Mouse (Mus musculus): ENCODE measurements at regions not wholly inside any gene's neighbourhood (a gene's known extent, or its start where the extent isn't known, plus 50 kb on each side); places are given as distances from the start of the nearest gene placed in this dataset.
A peak's percentile ranks its signal among the peaks of the same experiment; 100 is the strongest.

DNA sequence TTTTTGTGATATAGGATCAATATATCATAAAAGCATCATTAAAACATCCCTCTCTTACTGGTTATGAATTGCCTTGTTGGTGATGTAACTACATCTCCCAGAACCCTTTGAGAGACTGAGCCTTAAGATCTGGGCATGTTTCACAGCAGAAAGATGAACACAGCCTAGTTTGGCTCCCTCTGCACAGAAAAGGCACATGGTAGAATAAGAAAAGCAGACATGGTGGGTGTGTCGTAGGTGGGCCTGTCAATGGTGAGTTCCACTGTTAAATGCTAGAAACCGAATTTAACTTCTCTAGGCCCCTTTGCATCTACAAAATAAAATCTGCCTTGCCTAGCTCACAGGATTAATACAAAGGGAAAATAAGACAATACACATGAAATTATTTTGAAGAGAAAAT lies 343.3 kb upstream of the Smarca2 start:
- DNase-seq: no peak

DNA sequence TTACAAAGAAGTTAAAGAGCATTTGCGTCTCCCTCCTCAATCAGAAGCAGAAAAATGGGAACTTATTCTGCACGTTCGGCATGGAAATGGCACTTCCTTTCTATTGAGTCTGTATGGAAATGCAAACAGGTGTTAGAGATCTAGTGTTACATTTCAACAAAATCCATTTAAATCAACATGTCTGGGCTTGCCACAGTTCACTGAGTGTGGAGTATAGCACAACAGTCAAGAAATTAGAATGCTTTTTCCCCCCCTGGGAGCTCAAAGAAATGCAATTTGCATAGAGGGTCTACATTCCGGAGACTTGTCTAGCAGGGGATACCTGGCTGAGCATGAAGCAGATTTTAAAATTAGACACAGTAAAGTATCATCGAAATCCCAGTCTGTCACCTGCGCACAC lies 308.5 kb upstream of the Smarca2 start:
- no peak for DNase-seq

DNA sequence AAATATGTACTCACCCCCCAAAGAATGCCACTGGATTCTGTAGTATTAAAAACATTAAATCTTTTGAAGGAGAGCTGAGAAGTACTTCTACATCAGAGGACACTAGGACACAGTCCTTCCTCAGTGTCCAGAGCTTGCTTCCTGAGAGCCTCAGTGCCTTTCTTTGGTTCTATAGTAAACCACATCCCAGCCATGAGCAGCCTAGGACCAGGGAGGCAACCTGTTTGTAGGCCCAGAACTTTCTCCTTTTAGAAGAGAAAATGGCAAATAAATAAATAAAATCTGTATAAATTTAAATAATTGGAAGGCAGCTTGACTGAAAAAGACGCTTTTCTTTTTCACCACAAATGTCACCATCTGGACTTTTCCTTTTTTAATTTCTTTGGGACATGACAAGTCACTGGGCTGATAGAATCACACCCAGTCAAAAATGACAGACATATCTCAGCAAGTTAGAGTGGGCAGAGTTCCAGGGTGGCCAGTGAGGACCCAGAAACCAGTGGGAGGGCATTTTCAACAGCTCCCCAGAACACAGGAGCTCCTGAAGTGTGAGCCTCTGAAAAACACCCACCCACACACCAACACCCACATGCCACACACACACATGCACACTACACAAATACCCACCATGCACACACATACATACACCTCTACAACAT lies 296.2 kb upstream of the Smarca2 start:
- no peak for DNase-seq

DNA sequence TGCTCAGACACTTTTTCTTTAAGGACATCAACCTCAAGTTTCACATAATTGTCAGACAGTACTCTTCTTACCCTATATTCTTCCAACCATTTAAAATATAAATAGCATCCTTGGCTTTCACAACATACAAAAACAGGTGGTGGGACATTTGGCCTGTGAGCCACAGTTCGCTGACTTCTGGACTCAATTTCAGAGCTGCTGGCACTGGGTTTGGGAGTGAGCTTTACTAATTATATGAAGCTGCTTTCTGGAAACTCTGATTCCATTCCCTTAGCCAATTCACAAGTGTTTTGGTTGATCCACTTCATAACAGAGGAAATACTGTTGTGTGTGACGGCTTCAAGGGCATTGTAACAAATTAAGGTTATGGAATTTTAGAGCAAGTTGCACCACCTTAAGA lies 285.9 kb upstream of the Smarca2 start:
- peak; percentile 9 to 22 for DNase-seq

DNA sequence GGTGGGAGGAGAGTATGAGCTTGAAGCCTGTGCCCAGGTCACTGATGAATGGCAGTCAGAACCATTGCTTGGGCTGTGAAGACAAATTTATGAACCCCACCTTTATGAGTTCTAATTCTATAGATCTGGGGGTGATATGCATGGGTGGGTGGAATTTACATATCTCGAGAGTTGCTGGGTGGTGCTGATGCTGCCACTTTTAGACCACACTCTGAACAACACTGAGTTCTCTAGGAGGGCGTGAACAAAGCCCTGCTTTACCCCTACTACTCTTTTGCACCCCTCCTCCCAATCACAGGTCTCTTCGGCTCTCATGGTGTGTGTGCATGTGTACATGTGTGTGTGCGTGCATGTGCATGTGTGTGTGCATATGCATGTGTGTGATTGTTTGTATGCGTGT lies 281.2 kb upstream of the Smarca2 start:
- DNase-seq: no peak

DNA sequence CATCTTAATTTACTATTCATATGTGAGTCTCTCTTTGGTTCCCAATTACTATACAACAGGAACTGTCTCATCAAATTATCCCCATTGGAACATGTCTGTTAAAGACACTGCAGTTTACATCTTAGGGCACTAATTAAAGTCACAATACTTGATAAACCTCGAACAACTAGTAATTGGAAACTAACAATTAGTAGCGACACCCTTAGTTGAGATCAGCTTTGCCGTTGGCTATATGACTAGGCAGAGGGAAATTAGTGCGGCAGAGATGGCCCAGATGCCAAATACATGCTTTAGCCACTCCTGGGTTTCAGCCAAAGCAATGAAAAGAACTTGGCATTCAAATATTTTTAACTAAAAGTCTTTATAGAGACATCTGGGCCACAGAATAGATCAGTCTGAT lies 265.7 kb upstream of the Smarca2 start:
- no peak for DNase-seq

DNA sequence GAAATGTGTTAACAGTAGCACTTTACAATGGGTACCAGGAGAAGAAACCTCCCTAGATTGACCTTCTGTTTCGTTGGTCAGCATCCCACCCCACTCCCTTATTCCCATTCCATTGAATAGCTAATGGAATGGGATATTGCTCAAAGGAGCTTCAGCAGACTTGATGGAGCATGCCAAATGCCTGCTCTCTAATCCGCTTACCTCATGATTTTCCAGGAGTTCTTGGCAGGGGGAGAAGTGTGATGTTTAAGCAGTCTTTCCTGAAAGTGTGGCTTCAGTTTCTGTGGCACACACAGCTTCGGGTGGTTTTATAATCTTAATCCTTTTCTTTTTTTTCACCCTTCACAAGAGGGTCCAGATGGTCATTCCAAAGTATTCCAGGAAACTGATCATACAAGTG lies 264.7 kb upstream of the Smarca2 start:
- DNase-seq: no peak

DNA sequence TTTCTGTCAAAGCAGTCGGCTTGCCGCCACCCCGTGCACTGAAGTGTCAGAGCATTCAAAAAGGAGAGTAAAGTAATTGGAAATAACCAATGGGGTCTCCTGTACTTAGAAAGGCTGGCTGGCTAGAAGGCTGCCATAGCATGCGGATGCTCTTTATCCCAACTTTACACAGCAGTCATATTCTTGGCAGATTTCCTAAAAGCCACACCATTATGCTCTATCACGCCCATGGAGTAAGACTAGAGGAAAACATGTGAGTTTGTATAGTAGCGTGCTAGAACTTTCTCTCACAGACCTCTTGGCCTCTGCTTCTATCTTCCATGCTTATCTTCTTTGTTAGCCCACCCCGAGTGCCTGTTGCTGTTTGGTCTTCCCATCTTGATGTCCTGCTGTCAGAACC lies 249.8 kb upstream of the Smarca2 start:
- DNase-seq: no peak

DNA sequence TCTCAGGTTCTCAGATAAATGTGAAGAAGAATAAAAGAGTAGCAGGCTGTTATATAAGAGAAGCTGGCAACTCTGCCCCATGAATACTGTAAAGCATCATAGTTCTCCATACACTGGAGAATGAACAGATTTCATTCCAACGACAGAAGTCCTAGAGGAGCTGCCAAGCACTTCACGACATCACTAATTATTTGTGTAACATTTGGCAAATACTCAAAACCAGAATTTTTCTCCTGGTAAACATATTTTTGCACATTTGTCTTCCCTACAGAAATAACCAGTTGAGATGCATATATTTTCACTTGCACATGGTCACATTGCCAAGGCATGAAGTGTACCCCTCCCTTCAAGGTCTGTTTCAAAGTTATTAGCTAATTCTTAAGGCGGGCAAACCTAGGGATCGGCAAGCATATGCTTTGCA lies 220.9 kb upstream of the Smarca2 start:
- no peak for DNase-seq

DNA sequence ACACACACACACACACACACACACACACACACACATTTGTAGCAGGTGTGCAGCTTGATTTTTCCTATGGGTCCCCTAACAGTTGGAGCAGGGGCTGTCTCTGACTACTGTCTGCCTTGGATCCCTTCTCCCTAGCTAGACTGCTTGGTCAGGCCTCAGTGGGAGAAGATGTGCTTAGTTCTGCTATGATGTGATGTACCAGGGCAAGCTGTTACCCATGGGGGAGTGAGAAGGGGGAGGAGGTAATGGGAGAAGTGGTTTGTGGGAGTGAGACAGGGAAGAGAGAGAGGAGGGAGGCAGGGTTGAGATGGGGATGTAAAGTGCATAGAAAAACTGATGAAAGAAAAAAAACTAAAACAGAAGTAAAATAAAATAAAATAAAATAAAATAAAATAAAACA lies 218.8 kb upstream of the Smarca2 start:
- DNase-seq: no peak

DNA sequence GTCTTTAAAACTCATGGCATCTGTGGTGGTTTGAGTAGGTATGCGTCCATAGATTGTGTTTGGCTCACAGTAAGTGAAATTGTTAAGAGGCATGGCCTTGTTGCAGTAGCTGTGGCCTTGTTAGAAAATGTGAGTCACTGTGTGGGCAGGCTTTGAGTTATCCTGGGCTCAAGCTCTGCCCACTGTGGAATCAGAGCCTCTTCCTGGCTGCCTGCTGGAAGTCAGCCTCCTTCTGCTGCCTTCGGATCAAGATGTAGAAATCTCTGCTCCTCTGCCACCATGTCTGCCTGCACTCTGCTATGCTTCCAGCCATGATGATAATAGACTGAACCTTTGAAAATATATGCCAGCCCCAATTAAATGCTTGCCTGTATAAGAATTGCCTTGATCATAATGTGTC lies 192.2 kb upstream of the Smarca2 start:
- DNase-seq: no peak

DNA sequence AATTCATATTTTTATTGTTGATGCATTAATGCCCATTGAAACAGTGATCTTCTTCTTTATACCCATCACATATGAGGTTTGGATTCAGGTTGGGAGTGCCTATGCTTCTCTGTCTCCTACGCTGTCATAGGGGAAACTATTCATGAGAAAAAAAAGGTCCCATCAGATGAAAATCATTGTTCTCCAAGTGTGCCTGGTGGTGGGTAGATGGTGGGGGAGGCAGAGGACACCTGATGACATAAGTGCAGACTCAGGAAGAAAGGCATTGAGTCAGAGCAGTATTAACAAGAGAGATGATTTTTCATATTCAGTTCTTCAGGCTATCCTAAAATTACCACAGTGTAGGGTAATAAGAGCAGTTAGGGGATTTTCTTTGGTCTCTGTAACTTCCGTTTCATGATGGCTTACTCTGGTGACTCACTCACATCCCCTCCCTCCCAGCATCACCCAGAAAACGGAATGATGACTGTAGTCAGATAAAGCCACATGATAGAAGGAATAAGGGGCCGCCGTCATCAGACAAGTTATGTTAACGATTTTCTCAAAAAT lies 190.3 kb upstream of the Smarca2 start:
- no peak for DNase-seq

DNA sequence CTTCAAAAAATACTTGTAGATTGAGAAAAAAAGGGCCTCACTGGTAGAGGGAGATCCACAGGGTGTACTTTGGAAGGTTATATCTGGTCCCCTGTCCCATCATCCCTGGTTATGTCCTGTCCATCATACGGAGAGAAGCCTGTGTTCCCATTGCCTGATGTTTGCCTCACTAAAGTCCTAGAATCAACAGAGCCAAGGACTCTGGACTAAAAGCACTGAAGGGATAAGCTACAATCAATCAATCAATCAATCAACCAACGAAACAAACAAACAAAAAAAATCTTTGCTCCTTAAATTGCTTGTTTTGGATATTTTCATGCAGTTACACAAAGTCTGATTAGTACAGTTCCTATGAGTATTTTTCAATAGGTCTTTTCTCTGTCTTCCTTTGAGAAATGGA lies 185.1 kb upstream of the Smarca2 start:
- DNase-seq: no peak

DNA sequence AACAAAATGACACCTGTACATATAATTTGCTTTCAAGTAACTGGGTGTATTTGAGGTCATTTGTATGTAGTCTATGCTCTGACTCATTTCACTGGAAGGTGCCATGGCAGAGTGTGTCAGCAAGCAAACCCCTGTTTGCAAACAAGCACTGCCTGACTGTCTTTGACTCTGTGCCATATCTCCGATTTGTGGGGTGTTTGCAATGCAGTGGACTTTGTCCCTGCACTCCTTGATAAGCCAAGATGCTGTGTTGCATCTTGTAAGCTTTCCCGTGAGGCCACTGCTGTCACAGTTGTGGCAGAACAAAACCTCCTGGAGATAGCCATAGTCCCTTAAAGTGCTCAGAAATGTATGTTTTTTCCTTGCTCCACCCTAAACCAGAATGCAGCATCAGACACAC lies 165.7 kb upstream of the Smarca2 start:
- DNase-seq: no peak

DNA sequence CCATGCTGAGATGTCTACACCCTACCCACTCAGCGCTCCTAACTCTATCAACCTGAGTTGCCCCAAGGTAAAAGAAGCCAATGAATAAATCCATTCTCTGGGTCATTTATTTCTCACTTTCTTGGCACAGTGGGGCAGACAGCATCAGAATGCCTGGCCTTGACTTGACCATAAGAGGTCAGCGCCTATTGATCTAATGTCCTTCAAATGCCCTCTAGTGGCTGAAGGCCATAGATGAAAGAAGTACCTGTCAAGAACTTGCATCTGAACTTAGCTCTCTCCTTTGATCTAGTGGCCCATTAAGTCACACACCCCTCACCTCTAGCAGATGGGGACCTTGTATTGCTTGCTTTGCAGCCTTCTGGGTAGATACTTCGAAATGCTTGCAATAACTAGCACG lies 159.5 kb upstream of the Smarca2 start:
- DNase-seq: no peak

DNA sequence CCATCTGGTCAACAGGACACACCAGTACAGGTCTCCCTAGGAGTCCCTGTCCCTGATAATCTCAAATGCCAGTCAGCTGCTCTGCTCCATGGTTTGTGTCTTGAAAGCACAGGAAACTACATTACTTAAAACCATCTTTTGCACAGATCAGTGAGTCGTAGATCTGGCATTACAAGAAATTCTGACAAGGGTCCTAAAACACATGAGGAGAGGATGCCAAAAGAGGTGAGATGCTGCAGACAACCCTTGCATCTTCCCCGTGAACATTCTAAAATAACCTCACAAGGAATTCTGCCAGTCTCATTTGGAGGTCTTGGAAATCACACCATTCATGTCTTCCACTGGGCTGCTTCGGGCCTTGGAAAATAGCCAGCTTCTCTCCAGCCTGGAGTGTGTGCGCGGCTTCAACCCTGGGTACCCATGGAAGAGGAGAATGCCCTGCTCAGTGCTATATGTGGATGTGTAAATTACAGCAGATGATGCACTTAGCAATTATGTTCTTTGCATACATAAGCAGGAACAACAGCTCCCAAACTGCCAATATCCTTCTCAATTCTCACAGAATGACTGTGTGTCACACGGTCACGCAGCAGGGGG lies 157.3 kb upstream of the Smarca2 start:
- peak; percentile 7 to 17 for DNase-seq

DNA sequence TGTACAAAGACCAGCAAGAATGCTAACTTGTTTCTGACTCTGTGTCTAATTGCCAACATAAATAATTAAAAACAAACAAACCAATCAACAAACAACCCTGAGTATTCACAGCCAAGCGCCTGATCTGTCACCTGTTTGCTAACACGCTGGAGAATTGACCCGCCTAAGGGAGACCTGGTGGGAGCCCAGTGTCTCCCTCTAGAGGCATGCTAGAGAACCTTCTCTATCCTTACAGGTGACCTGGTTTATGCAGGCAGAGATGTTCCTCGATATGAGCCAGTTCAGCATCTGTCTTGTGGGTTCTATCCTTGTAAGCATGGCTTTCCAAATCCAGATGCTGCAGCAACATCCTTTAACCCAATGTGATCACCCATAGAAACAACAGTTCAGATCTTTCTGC lies 143.1 kb upstream of the Smarca2 start:
- no peak for DNase-seq

DNA sequence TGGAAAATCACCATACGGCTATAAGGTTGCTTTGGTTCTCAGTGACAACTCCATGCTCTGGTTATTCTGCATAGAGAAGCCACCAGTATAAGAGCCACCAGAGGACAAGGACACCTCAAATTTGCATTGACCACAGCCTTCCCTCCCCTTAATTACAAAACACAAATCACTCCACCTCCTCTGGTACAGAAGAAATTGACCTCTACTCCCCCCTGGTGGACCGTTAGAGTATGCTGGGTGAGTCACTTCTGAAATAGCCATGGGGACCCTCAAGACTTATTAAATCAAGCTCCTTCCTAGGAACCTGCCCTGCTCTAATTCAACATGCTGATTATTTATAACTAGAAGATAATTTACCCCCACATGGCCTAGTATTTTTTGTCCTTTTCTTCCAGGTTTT lies 139.6 kb upstream of the Smarca2 start:
- peak in 1 of 2 experiments; percentile 14 for DNase-seq

DNA sequence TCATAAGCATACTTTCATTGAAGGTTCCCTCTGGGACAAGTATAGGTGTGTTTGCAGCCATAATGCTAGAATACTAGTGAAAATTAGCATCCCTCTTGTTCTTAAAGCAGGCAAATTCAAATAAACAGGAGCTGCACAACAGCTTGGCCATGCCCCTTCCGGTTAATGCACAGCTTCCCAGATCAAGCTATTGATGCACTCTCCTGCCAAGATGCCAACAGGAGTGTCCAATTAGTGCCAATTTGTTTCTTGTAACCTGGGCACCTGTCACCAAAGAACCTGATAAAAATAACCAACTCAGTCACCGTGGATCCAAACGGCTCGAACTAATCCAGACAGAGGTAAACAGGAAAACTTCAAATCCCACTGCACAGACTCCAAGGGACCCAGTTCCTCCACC lies 138.6 kb upstream of the Smarca2 start:
- no peak for DNase-seq

DNA sequence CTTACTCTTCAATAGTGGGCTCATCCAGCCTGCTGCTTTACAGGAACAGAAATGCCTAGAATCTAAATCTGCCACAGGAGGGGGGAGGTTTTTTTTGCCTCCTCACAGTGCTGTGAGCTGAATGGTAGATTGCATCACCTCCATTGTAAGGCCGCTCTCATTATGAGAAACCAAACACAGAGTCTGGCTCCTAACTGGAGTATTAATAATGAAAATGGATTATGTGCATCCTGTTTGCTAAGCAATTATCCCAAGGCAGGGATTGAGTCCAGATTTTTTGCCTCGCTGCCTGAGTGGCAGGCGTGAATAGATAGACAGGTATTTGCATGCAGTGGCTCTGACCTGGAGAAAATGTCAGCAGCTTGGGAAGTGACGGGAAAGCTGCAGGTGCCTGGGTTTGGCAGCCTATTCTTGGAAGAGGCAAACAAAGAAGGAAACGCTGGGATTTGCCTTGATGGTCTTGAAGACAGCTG lies 137.6 kb upstream of the Smarca2 start:
- DNase-seq: peak in 1 of 2 experiments; percentile 13

DNA sequence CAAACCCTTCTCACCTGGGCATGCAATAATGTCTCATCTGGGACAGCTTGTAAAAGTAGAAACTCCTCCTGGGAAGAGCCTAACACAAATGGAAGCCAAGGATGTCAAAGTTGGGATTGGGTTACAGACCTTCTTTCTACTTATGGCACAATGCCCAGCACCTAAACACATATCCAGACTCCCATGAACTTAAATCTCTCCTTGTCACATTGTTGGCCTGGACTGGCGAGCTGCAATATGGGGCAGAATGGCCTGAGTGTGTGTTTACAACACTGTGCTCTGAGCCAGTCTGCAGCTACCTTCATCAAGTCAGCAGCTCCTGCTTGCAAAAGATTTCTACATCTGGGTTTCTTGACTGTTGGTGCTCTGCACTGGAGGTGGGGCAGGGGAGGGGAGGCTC lies 132.2 kb upstream of the Smarca2 start:
- no peak for DNase-seq

DNA sequence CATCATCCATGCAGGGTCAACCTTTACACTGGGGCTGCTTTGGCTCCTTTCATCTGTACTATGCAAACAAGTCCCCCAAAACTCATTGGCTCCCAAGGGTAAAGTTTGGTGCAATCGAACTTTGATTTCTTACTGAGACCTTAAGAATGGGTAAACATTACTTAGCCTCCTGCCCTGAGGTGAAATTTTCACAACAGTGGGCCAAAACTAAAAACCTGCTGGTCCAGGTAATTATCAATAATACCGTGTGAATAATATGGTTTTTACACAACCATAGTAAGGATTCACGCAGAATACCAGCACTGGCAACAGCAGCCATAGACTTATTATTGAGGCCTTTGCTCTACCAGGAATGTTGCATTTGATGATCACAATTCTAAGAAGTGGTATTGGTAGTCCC lies 131.6 kb upstream of the Smarca2 start:
- DNase-seq: no peak

DNA sequence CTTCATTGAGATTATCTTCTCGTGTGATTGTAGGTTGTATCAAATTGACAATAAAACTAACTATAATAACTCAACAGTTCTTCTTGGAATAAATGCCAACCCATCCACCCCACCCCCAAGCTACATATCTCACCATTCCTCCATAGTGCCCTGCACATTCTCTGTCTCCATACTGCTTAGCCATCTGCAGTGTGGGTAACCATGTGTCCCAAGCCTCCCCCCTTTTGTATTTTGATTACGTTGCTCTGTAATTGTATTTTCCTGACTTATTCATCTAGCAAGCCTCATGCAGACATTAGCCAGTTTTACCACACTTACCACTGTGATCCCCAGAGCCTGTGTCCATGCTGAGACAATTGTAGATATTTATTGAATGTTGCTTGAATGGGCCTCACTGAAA lies 129.7 kb upstream of the Smarca2 start:
- no peak for DNase-seq

DNA sequence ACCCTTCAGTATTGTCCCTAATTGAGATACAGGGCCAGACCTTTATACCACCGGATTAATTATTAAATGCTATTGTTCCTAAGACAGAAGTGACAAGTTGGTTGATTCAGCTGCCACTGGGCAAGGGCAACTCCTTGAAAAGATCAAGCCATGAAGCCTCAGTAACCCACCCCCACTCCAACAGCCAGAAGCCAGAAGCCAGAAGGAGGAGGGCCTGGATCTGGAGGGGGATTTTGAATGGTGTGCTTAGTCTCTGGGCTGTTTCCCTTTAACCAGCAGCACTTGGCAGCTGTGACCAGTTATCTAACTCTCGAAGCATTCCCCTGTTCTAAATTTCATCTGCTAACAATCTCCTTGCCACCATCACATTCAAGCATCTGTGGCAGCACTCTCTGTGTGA lies 129.1 kb upstream of the Smarca2 start:
- DNase-seq: no peak
